Mouse (Mus musculus) heart, postnatal 25 days (tissue): Measurements from ENCODE around the gene Relch. TPM values are rescaled to one million over a fixed set of nuclear protein-coding genes. Genes with fewer than 3 reads are reported as not detected.
"Not testable (repeated sequence)": the region's sequence is repeated elsewhere in the genome, so short reads cannot be mapped to it uniquely, and the experiment has no call there.

Experiments used
- DNase-seq: peaks from one replicate; pipeline ENCODE4 v3.0.0; 2022; ENCODE audit warnings: low spot score
- intact Hi-C: fragments of 180-260 bp; cut with DNase I; formaldehyde crosslinking; loops from one replicate; pipeline ENCODE4 v1.15.1; 2025
- total RNA-seq, 2 experiments: library from RNA; stranded (reverse); gene quantifications; 2 replicates each; pipeline ENCODE4 v1.2.3; 2021

The Relch gene
- total RNA-seq, 2 experiments from 2014 or later = 19.2 to 23.1 TPM

DNA sequence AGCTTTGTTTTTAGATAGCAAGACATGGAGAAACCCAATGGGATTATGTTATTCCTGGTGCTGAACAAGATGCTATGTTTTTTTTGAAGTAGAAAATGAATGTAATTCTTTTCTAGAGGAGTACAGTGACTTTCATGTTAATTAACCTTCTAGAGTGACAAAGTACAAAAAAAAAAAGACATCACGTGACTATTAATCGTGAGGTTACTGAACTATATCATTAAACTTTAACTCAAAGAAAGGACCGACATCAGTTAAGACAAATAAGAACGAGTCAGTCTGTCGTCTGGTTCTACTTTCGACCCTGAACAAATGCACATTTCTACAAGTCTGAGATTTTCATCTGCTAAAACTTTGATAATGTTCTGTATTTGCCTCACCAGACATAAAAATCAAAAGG lies 74.7 kb downstream of the Relch start:
- DNase-seq = no peak
- intact Hi-C loops = no loop called here

DNA sequence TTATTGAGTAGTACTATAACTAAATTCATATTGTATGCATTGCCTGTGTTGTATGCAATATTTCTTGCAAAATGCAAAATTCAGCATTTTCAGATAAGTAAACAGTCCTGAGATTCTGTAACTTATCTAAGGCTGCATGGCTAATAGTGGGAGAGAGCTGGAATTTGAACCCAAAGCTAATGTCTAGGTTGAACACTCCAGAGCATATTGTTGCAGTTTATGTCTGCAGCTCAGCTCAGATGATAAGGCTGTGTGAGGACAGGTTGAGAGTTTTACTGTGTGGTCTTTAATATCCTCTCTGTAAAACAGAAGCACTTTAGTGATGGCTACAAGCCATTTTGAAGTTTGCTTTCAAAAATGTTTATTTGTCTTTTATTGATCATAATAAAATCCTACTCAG lies 75.8 kb downstream of the Relch start:
- no peak for DNase-seq

DNA sequence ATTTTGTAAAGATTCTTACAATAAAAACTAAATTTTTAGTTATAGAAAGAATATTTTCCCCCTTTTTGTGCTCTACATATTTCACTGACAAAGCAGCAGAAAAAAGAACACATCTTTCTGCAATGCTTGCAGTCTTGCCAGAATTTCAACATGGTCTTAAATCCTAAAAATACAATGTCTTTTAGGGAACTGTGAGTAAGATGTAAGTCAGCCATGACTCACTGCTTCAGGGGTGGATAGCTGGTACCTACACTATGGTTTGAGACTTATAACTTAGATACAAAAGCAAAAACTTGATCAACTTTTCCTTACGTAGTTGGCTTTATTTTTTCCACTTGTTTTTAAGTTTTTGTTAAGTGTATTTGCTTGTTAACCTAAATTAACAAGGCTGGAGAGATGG lies 78.8 kb downstream of the Relch start:
- intact Hi-C loops = loop anchor here (10.0 kb wide), 1 partner anchor 292 kb away; no protein-coding TSS in a partner anchor
- no peak for DNase-seq

More for the DNA sequence above, 75.8 kb downstream of the Relch start:
- intact Hi-C loops = no loop called here

DNA sequence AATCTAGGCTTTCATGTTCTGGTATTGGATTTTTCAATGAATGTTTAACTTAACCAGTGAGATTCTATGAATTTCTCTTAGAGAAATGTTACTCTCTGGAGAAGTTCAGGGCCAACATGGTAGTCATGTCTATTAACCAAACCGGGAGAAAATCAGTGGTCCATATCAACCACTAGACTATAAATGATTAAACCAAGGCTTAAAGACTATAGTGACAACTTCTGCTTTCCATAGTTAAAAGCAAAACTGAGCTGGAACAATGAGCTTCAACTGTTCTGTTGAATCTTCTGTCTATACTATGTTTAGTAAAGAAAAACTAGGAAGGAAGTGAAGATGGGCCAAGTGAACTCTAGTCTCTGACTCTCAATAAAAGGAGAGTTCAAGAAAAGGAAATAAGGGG lies 82.8 kb downstream of the Relch start:
- intact Hi-C loops = loop anchor here (10.0 kb wide), 1 partner anchor 288 kb away; no protein-coding TSS in a partner anchor
- no peak for DNase-seq

DNA sequence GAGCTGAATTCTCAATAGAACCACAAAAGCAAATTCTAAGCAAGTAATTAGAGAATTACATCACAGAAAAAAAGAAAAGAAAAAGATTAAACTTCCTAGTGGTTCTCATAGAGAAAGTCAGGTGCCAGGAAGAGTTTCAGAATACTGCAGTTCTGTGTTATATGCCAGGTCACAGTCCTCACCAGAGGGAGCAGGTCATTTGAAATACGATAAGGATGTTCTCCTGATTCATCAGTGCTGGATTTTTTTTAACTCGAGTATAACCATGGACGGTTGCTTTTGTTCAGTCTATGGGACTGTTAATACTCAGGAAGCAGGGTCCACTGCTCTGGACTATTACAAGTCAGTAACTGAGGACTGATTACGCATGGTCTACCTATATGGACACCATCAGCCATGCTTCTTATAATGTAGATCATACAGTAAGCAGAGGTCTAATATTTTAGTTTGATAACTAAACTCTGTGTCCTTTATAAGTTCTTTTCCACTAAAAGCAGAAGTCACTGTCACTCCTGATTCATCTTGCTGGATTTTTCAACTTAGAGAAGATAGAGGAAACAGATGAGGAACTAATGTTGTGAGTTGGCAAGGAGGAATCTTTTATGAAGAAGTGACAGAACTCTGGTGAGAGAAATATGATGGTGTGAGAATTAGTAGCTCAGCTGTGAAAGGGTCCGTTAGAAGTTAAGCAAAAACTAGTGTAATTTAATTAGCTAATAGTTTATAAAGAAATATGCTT lies 83.4 kb downstream of the Relch start:
- intact Hi-C loops = loop anchor here (10.0 kb wide), 1 partner anchor 288 kb away; no protein-coding TSS in a partner anchor

DNA sequence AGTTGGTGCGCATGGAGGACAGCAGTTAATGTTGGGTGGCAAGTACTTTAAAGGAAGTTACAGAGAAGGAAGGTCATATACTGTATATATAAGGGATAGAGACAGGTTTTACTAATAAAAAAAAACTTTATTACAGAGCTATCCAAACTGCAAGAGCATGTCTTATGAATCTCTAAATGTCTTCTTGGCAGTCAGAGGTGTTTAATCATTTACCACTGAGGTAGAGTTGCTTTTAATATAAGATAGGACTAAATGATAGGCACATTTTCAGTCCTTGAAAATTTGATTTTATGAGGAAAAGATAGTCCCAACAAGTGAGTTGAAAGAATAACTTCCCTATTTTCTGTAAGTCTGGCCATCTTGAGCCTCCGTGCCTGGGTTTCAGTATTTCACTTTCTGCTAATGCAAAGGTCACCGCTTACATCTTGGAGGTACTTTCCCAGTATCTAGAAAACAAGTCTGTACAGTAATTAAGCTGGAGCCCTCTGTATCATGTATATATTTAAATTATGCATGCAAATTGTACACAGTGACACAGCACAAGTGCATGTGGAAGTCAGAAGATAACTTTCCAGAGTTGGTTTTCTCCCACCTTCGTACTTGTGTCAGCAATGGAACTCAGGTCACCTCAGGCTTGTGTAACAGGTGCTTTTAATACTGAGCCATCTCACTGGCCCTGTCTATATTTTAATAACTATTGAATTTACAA lies 84.6 kb downstream of the Relch start:
- DNase-seq = no peak
- intact Hi-C loops = loop anchor here (10.0 kb wide), 1 partner anchor 287 kb away; no protein-coding TSS in a partner anchor

More for the DNA sequence above, 83.4 kb downstream of the Relch start:
- DNase-seq = no peak

DNA sequence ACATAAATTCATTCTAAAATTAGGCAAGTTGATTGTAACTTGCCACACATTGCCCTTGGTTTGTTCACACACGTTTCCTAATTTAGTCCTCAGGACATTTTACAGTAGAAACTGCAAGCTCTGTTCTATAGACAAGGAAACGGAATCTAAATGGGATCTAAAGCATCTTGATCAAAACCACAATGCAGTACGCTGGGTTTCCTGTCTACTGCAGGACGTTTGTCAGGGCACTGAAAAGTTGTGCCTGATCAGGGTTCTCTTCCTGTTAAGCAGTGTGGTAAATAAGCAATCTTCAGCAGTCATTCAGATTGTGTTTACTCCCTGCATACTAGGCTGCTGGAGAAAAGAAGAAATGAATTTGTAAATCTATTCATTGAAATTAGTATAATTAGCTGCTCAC lies 88.5 kb downstream of the Relch start:
- intact Hi-C loops = no loop called here
- DNase-seq = no peak

DNA sequence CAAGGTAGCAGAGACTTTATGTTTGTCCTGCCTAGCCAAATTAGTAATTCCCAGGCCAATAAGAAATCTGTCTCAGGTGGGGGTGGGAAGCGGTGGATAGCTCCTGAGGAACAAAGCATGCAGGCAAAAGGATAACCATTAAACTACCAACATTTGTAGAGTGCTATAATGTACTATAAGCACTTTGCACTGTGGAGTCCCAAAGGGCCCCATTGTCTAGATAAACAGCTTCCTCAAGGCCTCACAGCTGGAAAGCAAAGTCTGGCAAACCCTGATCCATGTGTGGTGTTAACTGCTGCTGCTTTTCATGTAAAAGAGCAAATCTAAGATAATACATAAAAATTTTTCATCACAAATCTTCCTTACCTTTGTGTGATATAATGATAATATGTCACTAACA lies 89.3 kb downstream of the Relch start:
- no peak for DNase-seq
- intact Hi-C loops = no loop called here

DNA sequence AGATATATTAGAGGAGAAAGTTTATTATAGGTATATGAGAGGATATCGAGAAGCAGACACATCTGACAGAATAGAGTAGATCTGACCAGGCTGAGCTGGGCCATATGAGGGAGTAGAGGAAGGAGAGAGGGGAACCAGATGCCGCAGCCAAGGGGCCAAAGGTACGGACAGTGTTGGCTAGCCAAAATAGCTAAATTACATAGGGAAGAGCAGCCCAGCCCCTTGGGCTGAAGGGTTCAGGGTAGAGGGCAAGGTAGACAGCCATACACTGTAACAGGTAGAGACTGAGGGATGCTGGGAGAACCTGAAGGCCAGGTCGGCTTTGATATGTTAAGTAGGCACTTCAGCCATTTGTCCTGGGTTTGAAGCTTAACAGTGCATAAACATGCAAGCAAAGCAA lies 95.1 kb downstream of the Relch start:
- intact Hi-C loops = no loop called here
- no peak for DNase-seq

DNA sequence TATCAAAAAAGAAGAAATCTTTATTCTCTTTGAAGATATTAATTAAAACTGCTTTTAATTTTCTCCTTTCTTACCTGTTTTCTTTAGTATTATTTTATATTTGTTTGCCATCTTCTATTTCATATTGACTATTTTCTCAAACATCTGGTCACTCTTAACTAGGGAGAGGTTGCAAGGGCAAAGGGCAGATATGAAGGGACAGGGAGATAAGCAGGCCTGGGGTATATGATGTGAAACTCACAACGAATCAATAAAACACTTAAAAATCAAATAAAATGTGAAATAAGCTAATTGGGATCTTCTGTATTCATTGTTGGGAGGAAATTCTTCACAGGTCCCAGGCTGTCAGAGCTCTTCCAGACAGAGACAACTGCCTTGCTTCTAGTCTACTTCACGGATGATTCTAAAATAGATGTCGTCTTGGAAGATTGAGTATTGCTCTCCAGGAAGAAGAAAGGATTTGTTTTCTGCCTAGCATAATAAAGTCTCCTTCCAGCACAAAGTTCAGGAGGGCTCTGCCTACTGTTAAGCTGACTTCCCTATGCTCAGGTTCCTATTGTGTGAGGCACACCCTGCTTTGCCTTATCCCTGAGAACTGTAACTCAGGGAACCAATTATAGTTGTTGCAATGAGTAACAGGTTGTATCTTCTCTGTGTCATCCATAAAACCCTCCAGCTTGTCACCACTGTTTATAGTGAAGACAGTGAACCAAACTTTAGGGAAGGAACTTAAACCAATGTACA lies 95.9 kb downstream of the Relch start:
- intact Hi-C loops = no loop called here
- DNase-seq = no peak

DNA sequence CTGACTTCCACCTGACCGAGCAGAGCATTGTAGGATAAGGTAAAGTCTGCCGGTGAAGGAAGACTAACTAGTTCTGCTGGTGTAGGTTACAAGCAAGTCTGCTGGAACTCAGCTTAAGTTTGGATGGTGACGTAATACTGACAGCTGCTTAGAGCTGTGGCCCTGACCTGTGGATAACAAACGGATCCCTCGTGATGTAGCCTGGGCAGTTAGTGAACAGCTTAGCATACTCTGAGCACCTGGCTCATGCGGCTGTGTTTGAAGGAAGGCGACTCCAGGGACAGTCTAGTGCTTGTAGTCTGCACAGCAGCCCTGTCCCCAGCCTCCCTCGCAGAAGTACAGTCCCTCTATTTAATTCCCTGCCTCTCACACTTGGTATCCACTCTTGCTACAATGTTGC lies 101.9 kb downstream of the Relch start:
- DNase-seq = no peak
- intact Hi-C loops = no loop called here

DNA sequence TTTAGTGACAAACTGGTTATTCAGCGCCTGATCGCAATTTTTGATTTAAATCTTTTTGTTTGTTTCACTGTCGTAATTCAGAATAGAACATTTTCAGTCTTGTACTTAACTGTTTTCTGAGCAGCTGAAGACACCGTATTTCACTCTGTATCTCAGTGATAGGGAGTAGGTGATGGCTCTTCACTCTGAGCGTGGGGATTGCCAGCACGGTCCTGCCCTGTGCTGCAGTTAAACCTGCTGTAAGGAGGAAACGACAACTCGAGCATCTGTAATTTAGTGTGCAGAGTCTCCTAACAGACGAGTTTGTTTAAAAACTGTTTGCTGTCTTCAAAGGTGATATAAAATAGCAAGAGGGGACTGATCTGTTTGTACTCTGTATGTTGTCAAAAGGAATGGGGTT lies 102.4 kb downstream of the Relch start:
- intact Hi-C loops, DNase-seq: not testable (repeated sequence)

DNA sequence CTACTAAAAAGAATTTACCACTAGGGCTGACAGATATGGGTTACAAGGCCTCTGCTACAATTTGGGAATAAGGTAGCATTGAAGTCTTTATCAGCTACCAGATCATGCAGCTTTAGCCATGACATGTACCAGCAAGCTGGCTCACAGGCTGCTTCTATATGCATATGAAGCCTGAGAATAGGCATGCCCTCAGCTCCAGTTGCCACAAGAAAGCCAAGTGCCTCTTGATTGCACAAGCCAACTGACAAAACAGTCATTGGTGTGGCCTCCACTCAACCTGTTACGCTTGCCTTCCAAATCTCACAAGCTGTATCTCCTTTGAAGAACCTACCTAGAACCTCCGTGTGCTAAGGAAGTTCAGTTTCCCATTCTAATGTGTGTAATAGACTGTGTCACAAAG lies 104.7 kb downstream of the Relch start:
- no peak for DNase-seq
- intact Hi-C loops = no loop called here

DNA sequence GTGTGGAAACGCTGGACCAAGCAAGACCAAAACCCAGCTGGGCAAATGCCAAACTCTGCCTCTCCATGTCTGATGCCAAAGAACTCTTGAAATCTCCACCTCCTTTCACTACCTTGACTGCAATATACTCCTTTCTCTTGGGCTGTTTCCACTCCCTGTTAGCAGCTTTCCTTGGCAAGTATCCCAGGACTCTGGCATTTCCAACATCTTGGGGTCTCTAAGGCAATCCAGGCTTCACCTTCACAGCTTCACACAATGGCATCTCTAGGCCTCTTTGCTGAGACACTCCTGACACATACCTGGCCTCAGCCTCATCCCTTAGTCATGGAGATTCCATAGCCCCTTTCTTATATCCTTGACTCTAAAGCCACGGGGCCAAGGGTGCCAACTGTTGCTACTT lies 107.0 kb downstream of the Relch start:
- no peak for DNase-seq
- intact Hi-C loops = no loop called here

DNA sequence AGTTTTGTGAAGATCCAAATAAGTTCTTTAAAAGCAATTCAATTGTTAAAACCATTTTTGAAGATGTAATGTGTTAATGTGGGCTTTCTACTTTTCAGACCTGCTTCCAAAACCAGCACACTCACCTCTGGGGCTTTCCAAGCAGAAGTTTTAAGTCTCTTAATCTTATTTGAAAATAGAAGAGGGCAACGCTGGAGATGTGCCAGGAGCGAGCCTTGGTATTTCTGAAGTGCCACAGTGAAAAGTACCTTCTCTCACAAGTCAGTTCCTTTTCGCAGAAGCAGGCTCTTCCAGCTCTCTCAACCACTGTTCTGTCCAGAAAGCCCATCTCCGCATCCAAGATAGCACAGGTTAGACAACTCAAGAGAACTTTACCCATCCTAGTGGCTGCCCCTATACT lies 112.8 kb downstream of the Relch start:
- DNase-seq = no peak
- intact Hi-C loops = no loop called here

DNA sequence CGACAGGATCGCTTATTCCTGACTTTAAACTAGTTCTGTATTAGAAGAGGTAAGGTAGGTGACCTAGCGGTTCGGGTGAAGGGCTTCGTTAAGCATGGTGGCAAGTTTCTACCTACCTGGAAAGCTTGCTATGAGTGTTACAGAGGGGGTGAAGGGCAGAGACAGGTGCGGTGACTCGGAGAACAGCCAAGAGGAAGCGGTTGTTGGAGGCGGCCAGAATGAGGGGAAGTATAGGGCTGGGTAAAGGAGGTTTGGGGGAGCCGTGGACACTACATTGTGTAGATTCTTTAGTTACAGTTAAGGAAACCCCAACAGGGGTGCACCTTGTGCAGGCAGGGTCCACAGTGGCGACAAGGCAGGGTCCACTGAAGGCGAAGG lies 116.4 kb downstream of the Relch start:
- DNase-seq = no peak

DNA sequence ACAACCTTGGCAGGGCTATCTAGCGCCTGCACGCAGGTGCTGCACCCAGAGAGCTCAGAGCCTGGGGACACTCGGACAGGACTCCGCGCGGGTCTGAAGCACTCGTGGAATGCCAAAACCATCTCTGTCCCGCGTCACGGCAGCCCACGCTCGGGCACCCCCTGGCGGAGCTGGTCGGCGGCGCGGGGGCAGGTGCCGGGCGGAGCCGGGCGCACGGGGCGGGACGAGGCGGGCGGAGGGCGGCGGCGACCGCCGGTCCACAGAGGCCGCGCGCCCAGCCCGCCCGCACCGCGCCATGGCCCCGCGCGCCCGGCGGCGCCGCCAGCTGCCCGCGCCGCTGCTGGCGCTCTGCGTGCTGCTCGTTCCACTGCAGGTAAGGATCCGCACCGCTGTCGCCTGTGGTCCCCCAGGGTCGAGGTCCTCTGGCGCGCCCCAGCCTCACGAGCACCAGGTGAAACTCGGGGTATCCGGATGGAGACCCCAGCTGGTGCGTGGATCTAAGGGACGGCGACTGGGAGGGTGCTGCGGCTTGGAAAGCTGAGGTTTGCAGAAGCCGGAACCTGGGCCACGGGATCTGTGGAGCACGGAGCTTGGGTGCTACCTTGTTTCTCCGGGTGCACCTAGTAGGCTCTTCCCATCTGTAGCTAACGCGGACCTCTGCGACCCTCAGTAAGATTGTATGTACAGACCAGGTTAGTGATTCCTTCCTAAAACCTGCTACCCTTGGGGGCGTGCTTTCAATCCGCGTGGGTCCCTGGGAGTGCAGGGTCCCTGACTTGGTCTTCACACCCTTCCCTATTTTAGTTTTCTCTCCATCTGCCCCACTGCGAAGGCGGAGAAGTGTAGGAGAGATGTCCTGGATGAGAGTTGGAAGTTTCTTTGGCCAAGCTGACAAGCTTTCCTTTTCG lies 117.0 kb downstream of the Relch start, which contains the start of gene Tnfrsf11a:
Gene Tnfrsf11a (plus strand): TSS at position 262 of the 908 bp plus-strand sequence.
- peak; percentile 35 for DNase-seq
- intact Hi-C loops = no loop called here

More for the DNA sequence above, 116.4 kb downstream of the Relch start:
- intact Hi-C loops = no loop called here

DNA sequence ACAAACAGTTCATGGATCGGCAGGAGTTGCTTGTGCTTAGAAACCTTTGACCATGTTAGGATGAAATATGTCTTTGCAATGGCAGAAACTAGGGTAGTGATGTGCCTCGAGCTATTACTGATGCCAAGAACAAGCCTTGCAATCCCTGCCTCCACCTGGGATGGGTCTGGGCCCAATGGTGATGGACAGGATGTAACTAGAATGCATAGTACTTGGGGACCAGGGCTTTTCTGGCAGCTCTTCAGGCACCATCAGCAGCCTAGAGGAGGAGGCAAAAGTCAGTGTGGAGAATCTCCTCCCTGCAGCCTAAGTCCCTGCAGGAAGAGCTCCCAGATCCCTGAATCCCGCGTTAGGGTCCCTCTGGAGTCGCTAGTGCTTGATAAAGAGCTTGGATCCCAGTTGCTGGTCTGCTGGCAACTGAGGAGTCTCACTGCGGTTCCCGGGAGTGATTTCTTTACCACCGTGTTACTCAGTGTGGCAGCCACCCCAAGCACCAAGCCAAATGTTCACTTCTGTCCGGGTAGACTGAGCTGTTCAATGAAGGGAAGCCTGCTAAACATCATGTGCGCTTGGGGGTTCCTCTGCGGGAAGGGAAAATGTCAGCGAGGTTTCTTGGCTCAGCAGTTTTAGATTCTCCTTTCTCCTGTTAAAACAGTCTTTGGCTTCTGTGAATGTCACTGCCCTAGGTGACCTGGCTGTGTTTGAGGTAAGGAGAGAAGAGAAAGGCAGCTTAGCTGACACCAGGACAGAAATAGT lies 117.9 kb downstream of the Relch start:
- DNase-seq = no peak
- intact Hi-C loops = no loop called here
